Comparison of ENCODE assay signal across 10 mouse cellular contexts in genomic region chr4:34976331-34976778, GRCm38 (mm10).
DNase-seq lines count a peak whose midpoint lies in the region; ATAC-seq and TF ChIP-seq lines count a peak whose summit lies in the region.
"Had no signal": no experiment of that assay in that cellular context is flagged by ENCODE, and none has a peak within 500 bp of the region (broad histone marks: within the 10 kb centered on the region; RNA-seq: fewer than 3 reads in every experiment).

No protein-coding gene starts in this region.

- H3K4me3 ChIP-seq in heart, adult 2 months: peak overlapping the region; percentile 19
- H3K4me3 ChIP-seq in intestine, embryonic 15.5 days (replicated peaks): no peak overlapping the region
- no peak overlapping the region for H3K4me3 ChIP-seq in stomach, postnatal 0 days (ENCODE audit: low read depth, low read length)
- H3K4me3 ChIP-seq: embryonic facial prominence, embryonic 12.5 days; limb, embryonic 12.5 days had no signal

- TF ChIP-seq POLR2A in heart, adult 2 months (IDR thresholded peaks at IDR 0.05; ENCODE audit: insufficient read depth, low read depth, low read length): no peak

- no peak overlapping the region for H3K9ac ChIP-seq in heart, adult 2 months (ENCODE audit: low read depth, low read length)
- no peak overlapping the region for H3K9ac ChIP-seq in intestine, embryonic 15.5 days
- no peak overlapping the region for H3K9ac ChIP-seq in stomach, postnatal 0 days (ENCODE audit: low read length)
- H3K9ac ChIP-seq: embryonic facial prominence, embryonic 12.5 days; limb, embryonic 12.5 days had no signal

- H3K9me3 ChIP-seq in intestine, embryonic 15.5 days: no peaks in the 10 kb centered on the region
- no peaks in the 10 kb centered on the region for H3K9me3 ChIP-seq in stomach, postnatal 0 days (ENCODE audit: control insufficient read depth, low read length)
- H3K9me3 ChIP-seq: embryonic facial prominence, embryonic 12.5 days; limb, embryonic 12.5 days had no signal

- no peak overlapping the region for H3K4me2 ChIP-seq in intestine, embryonic 15.5 days (replicated peaks)
- H3K4me2 ChIP-seq in stomach, postnatal 0 days (replicated peaks; ENCODE audit: low read depth): peak overlapping the region; percentile 29
- H3K4me2 ChIP-seq: embryonic facial prominence, embryonic 12.5 days; limb, embryonic 12.5 days had no signal

- no peak for TF ChIP-seq CTCF in heart, adult 2 months (IDR thresholded peaks at IDR 0.05)
- no peak for TF ChIP-seq CTCF in stomach, postnatal 0 days (IDR thresholded peaks at IDR 0.05; ENCODE audit: low read depth)

- no peaks in the 10 kb centered on the region for H3K27me3 ChIP-seq in heart, adult 2 months (ENCODE audit: control insufficient read depth, insufficient read depth, low read length)
- H3K27me3 ChIP-seq in intestine, embryonic 15.5 days (replicated peaks): no peaks in the 10 kb centered on the region
- no peaks in the 10 kb centered on the region for H3K27me3 ChIP-seq in stomach, postnatal 0 days (ENCODE audit: control insufficient read depth, insufficient read depth, low read length)
- H3K27me3 ChIP-seq: embryonic facial prominence, embryonic 12.5 days; limb, embryonic 12.5 days had no signal

- H3K4me1 ChIP-seq in heart, adult 2 months (ENCODE audit: control insufficient read depth, insufficient read depth, low read length): peaks cover 4% of the 10 kb centered on the region; the same call in 1 of the 2 replicates
- H3K4me1 ChIP-seq in intestine, embryonic 15.5 days (replicated peaks): peaks cover 5% of the 10 kb centered on the region; the same call in 1 of the 2 replicates
- no peaks in the 10 kb centered on the region for H3K4me1 ChIP-seq in stomach, postnatal 0 days (replicated peaks; ENCODE audit: control insufficient read depth, insufficient read depth)
- H3K4me1 ChIP-seq: embryonic facial prominence, embryonic 12.5 days had no signal

- H3K36me3 ChIP-seq in heart, adult 2 months (ENCODE audit: control insufficient read depth, insufficient read depth, low read length): no peaks in the 10 kb centered on the region
- no peaks in the 10 kb centered on the region for H3K36me3 ChIP-seq in intestine, embryonic 15.5 days
- no peaks in the 10 kb centered on the region for H3K36me3 ChIP-seq in stomach, postnatal 0 days (ENCODE audit: control insufficient read depth, insufficient read depth, low read length)
- H3K36me3 ChIP-seq: embryonic facial prominence, embryonic 12.5 days; limb, embryonic 12.5 days had no signal

- TF ChIP-seq EP300 in heart, adult 2 months (IDR thresholded peaks at IDR 0.05; ENCODE audit: insufficient read depth, low read depth, low read length): no peak
- no peak for TF ChIP-seq EP300 in stomach, postnatal 0 days (optimal IDR thresholded peaks at IDR 0.05)

- no peaks in the 10 kb centered on the region for H3K79me2 ChIP-seq in heart, adult 2 months (replicated peaks; ENCODE audit: control insufficient read depth, insufficient read depth, low read length)

- 29% methylated on average over 13 of the region's 13 CpGs for WGBS in heart, adult 2 months
- WGBS in intestine, embryonic 15.5 days: 66% methylated on average over 13 of the region's 13 CpGs
- WGBS in stomach, postnatal 0 days: 35% methylated on average over 13 of the region's 13 CpGs

- peak; percentile 66 to 68 for DNase-seq in heart, adult 2 months
- DNase-seq in heart, postnatal 25 days (ENCODE audit: low spot score): no peak
- DNase-seq in NIH3T3 (ENCODE audit: low read depth): peak; percentile 55
- peak; percentile 74 for DNase-seq in cerebellum, adult 18-20 months
- no peak for DNase-seq in stomach, postnatal 0 days (ENCODE audit: low spot score)
- DNase-seq in spleen, postnatal 14 days (ENCODE audit: low spot score in 2 of 2): no peak
- DNase-seq in yolk sac, embryonic 10.5 days (ENCODE audit: low spot score): no peak

- ATAC-seq in intestine, embryonic 15.5 days: peak; percentile 48; the same call in 1 of the 2 replicates
- no peak for ATAC-seq in stomach, postnatal 0 days (ENCODE audit: low FRiP score, low TSS enrichment)

- intact Hi-C loops in heart, adult 2 months (cut with DNase I): no loop called here
- intact Hi-C loops in heart, postnatal 25 days (cut with DNase I): no loop called here

- no peak overlapping the region for H3K27ac ChIP-seq in heart, adult 2 months
- no peak overlapping the region for H3K27ac ChIP-seq in intestine, embryonic 15.5 days
- peak overlapping the region; percentile 45; the same call in 1 of the 2 replicates for H3K27ac ChIP-seq in stomach, postnatal 0 days (replicated peaks)
- H3K27ac ChIP-seq: embryonic facial prominence, embryonic 12.5 days; limb, embryonic 12.5 days had no signal

Comparison
In these comparisons a context has a peak if more than half of its experiments do, and no peak if none do; other contexts are left out.
1. DNase-seq: peak in heart, adult 2 months (2 of 2), NIH3T3 (single experiment) and cerebellum, adult 18-20 months (2 of 2); none in heart, postnatal 25 days (single experiment), stomach, postnatal 0 days (single experiment), spleen, postnatal 14 days (0 of 2) and yolk sac, embryonic 10.5 days (single experiment).